Mouse (Mus musculus) liver, embryonic 12.5 days (tissue): ENCODE results near the gene Amotl1. TPM values are rescaled to one million over a fixed set of nuclear protein-coding genes. Genes with fewer than 3 reads are reported as not detected.
A peak's percentile ranks its signal among the peaks of the same experiment; 100 is the strongest.

Experiments used
- ATAC-seq: fragments of 200-750 bp; cut with Nextera tagmentation; 2 replicates; pipeline ENCODE4 v1.8.0; 2017; ENCODE audit warnings: moderate number of reproducible peaks, mild to moderate bottlenecking, moderate library complexity
- H3K27ac ChIP-seq: fragments of 300-500 bp; sonication (generic); 2 replicates; pipeline ENCODE4 v1.5.1; 2016; ENCODE audit warnings: mild to moderate bottlenecking
- H3K27me3 ChIP-seq: fragments of 300-500 bp; sonication (generic); replicated peaks from 2 replicates; pipeline ENCODE4 v1.6.1; 2016; ENCODE audit warnings: mild to moderate bottlenecking, moderate library complexity
- H3K36me3 ChIP-seq: fragments of 300-500 bp; sonication (generic); 2 replicates; pipeline ENCODE4 v1.6.1; 2016; ENCODE audit warnings: mild to moderate bottlenecking, moderate library complexity
- H3K4me1 ChIP-seq: fragments of 300-500 bp; sonication (generic); 2 replicates; pipeline ENCODE4 v1.6.1; 2016
- H3K4me2 ChIP-seq: fragments of 300-500 bp; sonication (generic); 2 replicates; pipeline ENCODE4 v1.6.1; 2016; ENCODE audit warnings: mild to moderate bottlenecking, moderate library complexity
- H3K4me3 ChIP-seq: fragments of 300-500 bp; sonication (generic); 2 replicates; pipeline ENCODE4 v1.5.1; 2016; ENCODE audit warnings: mild to moderate bottlenecking, moderate library complexity
- H3K9ac ChIP-seq: fragments of 300-500 bp; sonication (generic); 2 replicates; pipeline ENCODE4 v1.6.1; 2016; ENCODE audit warnings: mild to moderate bottlenecking, moderate library complexity
- H3K9me3 ChIP-seq: fragments of 300-500 bp; sonication (generic); replicated peaks from 2 replicates; pipeline ENCODE4 v1.6.1; 2016; ENCODE audit warnings: mild to moderate bottlenecking, moderate library complexity
- WGBS: fragments of 180-500 bp; shearing (Covaris S2); methylation state at CpG from one replicate; pipeline ENCODE4 v1.1.7; 2016; ENCODE audit not compliant: insufficient replicate concordance; 5-methylcytosine and 5-hydroxymethylcytosine counted together
- polyA plus RNA-seq: library from polyadenylated mRNA; unstranded; fragments of >200 nt; fragmentation: Nextera tagmentation; extraction: Ambion mirVana; gene quantifications from 2 replicates; pipeline ENCODE4 v1.2.1, GENCODE M21; 2016

Amotl1 gene
- polyA plus RNA-seq, 1 experiment from 2014 or later, result 3.4 TPM

- no peaks in the 10 kb centered on the region for H3K9me3 ChIP-seq
- H3K4me2 ChIP-seq, result peak overlapping the region; percentile 53
- 4% methylated on average over 50 of the region's 50 CpGs for WGBS
- peaks cover 13% of the 10 kb centered on the region; the same call in 1 of the 2 replicates for H3K4me1 ChIP-seq
- peak overlapping the region; percentile 58 for H3K9ac ChIP-seq
- H3K27me3 ChIP-seq, result peaks cover 50% of the 10 kb centered on the region
- H3K4me3 ChIP-seq, result peak overlapping the region; percentile 56
- H3K36me3 ChIP-seq, result no peaks in the 10 kb centered on the region
- H3K27ac ChIP-seq, result peak overlapping the region; percentile 61
- peak; percentile 57 for ATAC-seq
Measured at GRCm38 (mm10) chr9:14614205-14614930, 30.5 kb downstream of the Amotl1 start.

- H3K27ac ChIP-seq, result peak overlapping the region; percentile 61; the same call in 1 of the 2 replicates
- no peaks in the 10 kb centered on the region for H3K36me3 ChIP-seq
- peak overlapping the region; percentile 58 for H3K9ac ChIP-seq
- peaks cover 13% of the 10 kb centered on the region; the same call in 1 of the 2 replicates for H3K4me1 ChIP-seq
- H3K4me2 ChIP-seq, result peak overlapping the region; percentile 53
- H3K27me3 ChIP-seq, result peaks cover 50% of the 10 kb centered on the region
- WGBS, result 20% methylated on average over 15 of the region's 15 CpGs
- H3K4me3 ChIP-seq, result peak overlapping the region; percentile 56
- ATAC-seq, result no peak
- H3K9me3 ChIP-seq, result no peaks in the 10 kb centered on the region
Measured at GRCm38 (mm10) chr9:14613308-14614204, 31.3 kb downstream of the Amotl1 start.

- Histone ChIP-seq H3K4me2 (peak overlapping the region; percentile 53), H3K4me3 (0 out of 2 replicates have a peak overlapping the region, but pooled peaks have one; percentile 5), H3K4me1 (peaks cover 13% of the 10 kb centered on the region; the same call in 1 of the 2 replicates), H3K36me3 (no peaks in the 10 kb centered on the region), H3K9ac (no peak overlapping the region), H3K27ac (no peak overlapping the region), H3K9me3 (no peaks in the 10 kb centered on the region), H3K27me3 (peaks cover 50% of the 10 kb centered on the region)
- no peak for ATAC-seq
Measured at GRCm38 (mm10) chr9:14612588-14612987, 32.3 kb downstream of the Amotl1 start.

GRCm38 (mm10) chr9:14608521-14608920 lies 36.3 kb downstream of the Amotl1 start:
- Histone ChIP-seq H3K4me2 (no peak overlapping the region), H3K9ac (no peak overlapping the region), H3K4me3 (no peak overlapping the region), H3K27me3 (peaks cover 16% of the 10 kb centered on the region), H3K4me1 (peaks cover 13% of the 10 kb centered on the region; the same call in 1 of the 2 replicates), H3K9me3 (no peaks in the 10 kb centered on the region), H3K36me3 (no peaks in the 10 kb centered on the region), H3K27ac (no peak overlapping the region)
- WGBS, result 62% methylated on average over 5 of the region's 5 CpGs
- ATAC-seq, result no peak

- no peak overlapping the region for H3K27ac ChIP-seq
- H3K27me3 ChIP-seq, result peaks cover 6% of the 10 kb centered on the region
- H3K4me1 ChIP-seq, result peaks cover 9% of the 10 kb centered on the region; the same call in 1 of the 2 replicates
- no peak overlapping the region for H3K4me3 ChIP-seq
- H3K9ac ChIP-seq, result no peak overlapping the region
- no peak for ATAC-seq
- H3K9me3 ChIP-seq, result no peaks in the 10 kb centered on the region
- WGBS, result 33% methylated on average over 3 of the region's 3 CpGs
- no peak overlapping the region for H3K4me2 ChIP-seq
- H3K36me3 ChIP-seq, result no peaks in the 10 kb centered on the region
Measured at GRCm38 (mm10) chr9:14607464-14607863, 37.4 kb downstream of the Amotl1 start.

- no peaks in the 10 kb centered on the region for H3K9me3 ChIP-seq
- H3K36me3 ChIP-seq, result no peaks in the 10 kb centered on the region
- no peak overlapping the region for H3K9ac ChIP-seq
- 58% methylated on average over 4 of the region's 4 CpGs for WGBS
- H3K27me3 ChIP-seq, result no peaks in the 10 kb centered on the region
- no peak overlapping the region for H3K4me2 ChIP-seq
- 0 out of 2 replicates have a peak, but pooled peaks cover 5% of the 10 kb centered on the region for H3K4me1 ChIP-seq
- H3K27ac ChIP-seq, result no peak overlapping the region
- no peak for ATAC-seq
- no peak overlapping the region for H3K4me3 ChIP-seq
Measured at GRCm38 (mm10) chr9:14605992-14606391, 38.9 kb downstream of the Amotl1 start.

GRCm38 (mm10) chr9:14604363-14604762 lies 40.5 kb downstream of the Amotl1 start:
- Histone ChIP-seq H3K9ac (no peak overlapping the region), H3K4me1 (no peaks in the 10 kb centered on the region), H3K27me3 (no peaks in the 10 kb centered on the region), H3K4me2 (no peak overlapping the region), H3K9me3 (no peaks in the 10 kb centered on the region), H3K4me3 (no peak overlapping the region), H3K36me3 (no peaks in the 10 kb centered on the region), H3K27ac (no peak overlapping the region)
- ATAC-seq, result no peak
- 35% methylated on average over 3 of the region's 3 CpGs for WGBS

GRCm38 (mm10) chr9:14603475-14603874 lies 41.4 kb downstream of the Amotl1 start:
- H3K36me3 ChIP-seq, result no peaks in the 10 kb centered on the region
- no peak overlapping the region for H3K4me2 ChIP-seq
- 65% methylated on average over 4 of the region's 4 CpGs for WGBS
- no peaks in the 10 kb centered on the region for H3K27me3 ChIP-seq
- no peak overlapping the region for H3K27ac ChIP-seq
- H3K9me3 ChIP-seq, result no peaks in the 10 kb centered on the region
- H3K9ac ChIP-seq, result no peak overlapping the region
- ATAC-seq, result no peak
- H3K4me1 ChIP-seq, result no peaks in the 10 kb centered on the region
- H3K4me3 ChIP-seq, result no peak overlapping the region

GRCm38 (mm10) chr9:14599799-14600198 lies 45.1 kb downstream of the Amotl1 start:
- no peak for ATAC-seq
- no peaks in the 10 kb centered on the region for H3K9me3 ChIP-seq
- no peak overlapping the region for H3K4me2 ChIP-seq
- no peak overlapping the region for H3K9ac ChIP-seq
- WGBS, result 74% methylated on average over 5 of the region's 5 CpGs
- no peaks in the 10 kb centered on the region for H3K4me1 ChIP-seq
- H3K27ac ChIP-seq, result no peak overlapping the region
- no peaks in the 10 kb centered on the region for H3K27me3 ChIP-seq
- no peak overlapping the region for H3K4me3 ChIP-seq
- H3K36me3 ChIP-seq, result peaks cover 4% of the 10 kb centered on the region; the same call in 1 of the 2 replicates

GRCm38 (mm10) chr9:14598157-14598556 lies 46.7 kb downstream of the Amotl1 start:
- H3K4me1 ChIP-seq, result no peaks in the 10 kb centered on the region
- H3K9me3 ChIP-seq, result no peaks in the 10 kb centered on the region
- no peak overlapping the region for H3K4me2 ChIP-seq
- 79% methylated on average over 2 of the region's 2 CpGs for WGBS
- H3K9ac ChIP-seq, result no peak overlapping the region
- H3K4me3 ChIP-seq, result no peak overlapping the region
- no peak for ATAC-seq
- H3K27ac ChIP-seq, result no peak overlapping the region
- H3K36me3 ChIP-seq, result peaks cover 6% of the 10 kb centered on the region
- no peaks in the 10 kb centered on the region for H3K27me3 ChIP-seq

GRCm38 (mm10) chr9:14597429-14597828 lies 47.4 kb downstream of the Amotl1 start:
- Histone ChIP-seq H3K4me2 (no peak overlapping the region), H3K27ac (no peak overlapping the region), H3K9me3 (no peaks in the 10 kb centered on the region), H3K4me3 (no peak overlapping the region), H3K9ac (no peak overlapping the region), H3K36me3 (peaks cover 13% of the 10 kb centered on the region), H3K4me1 (no peaks in the 10 kb centered on the region), H3K27me3 (no peaks in the 10 kb centered on the region)
- no peak for ATAC-seq
- 75% methylated on average over 3 of the region's 3 CpGs for WGBS

GRCm38 (mm10) chr9:14596858-14597257 lies 48.0 kb downstream of the Amotl1 start:
- no peaks in the 10 kb centered on the region for H3K9me3 ChIP-seq
- no peaks in the 10 kb centered on the region for H3K4me1 ChIP-seq
- H3K36me3 ChIP-seq, result peaks cover 15% of the 10 kb centered on the region
- H3K4me2 ChIP-seq, result no peak overlapping the region
- no peak overlapping the region for H3K4me3 ChIP-seq
- 72% methylated on average over 7 of the region's 7 CpGs for WGBS
- H3K9ac ChIP-seq, result no peak overlapping the region
- no peak for ATAC-seq
- H3K27me3 ChIP-seq, result no peaks in the 10 kb centered on the region
- no peak overlapping the region for H3K27ac ChIP-seq
